Mouse (Mus musculus) heart, embryonic 10.5 days (tissue): ENCODE measurements around the gene Atp6v0b. TPM values are rescaled to one million over a fixed set of nuclear protein-coding genes. Genes with fewer than 3 reads are reported as not detected.

Source experiments
- DNase-seq: peaks from one replicate; pipeline ENCODE4 v3.0.0-alpha.2; 2017; ENCODE audit warnings: low spot score
- H3K27ac ChIP-seq: fragments of 300-500 bp; sonication (generic); 2 replicates; pipeline ENCODE4 v1.5.1; 2016; ENCODE audit warnings: mild to moderate bottlenecking
- H3K27me3 ChIP-seq: fragments of 300-500 bp; sonication (generic); 2 replicates; pipeline ENCODE4 v1.6.1; 2016; ENCODE audit warnings: mild to moderate bottlenecking; ENCODE audit not compliant: poor library complexity, insufficient read depth, severe bottlenecking
- H3K36me3 ChIP-seq: fragments of 300-500 bp; sonication (generic); 2 replicates; pipeline ENCODE4 v1.6.1; 2016; ENCODE audit warnings: mild to moderate bottlenecking, moderate library complexity
- H3K4me1 ChIP-seq: fragments of 300-500 bp; sonication (generic); 2 replicates; pipeline ENCODE4 v1.6.1; 2016; ENCODE audit warnings: mild to moderate bottlenecking
- H3K4me3 ChIP-seq: fragments of 300-500 bp; sonication (generic); 2 replicates; pipeline ENCODE4 v1.5.1; 2016; ENCODE audit warnings: mild to moderate bottlenecking, moderate library complexity
- H3K9me3 ChIP-seq: fragments of 300-500 bp; sonication (generic); 2 replicates; pipeline ENCODE4 v1.6.1; 2016; ENCODE audit warnings: mild to moderate bottlenecking, moderate library complexity
- WGBS: fragments of 180-500 bp; shearing (Covaris S2); methylation state at CpG from one replicate; pipeline ENCODE4 v1.1.7; 2016; 5-methylcytosine and 5-hydroxymethylcytosine counted together
- polyA plus RNA-seq: library from polyadenylated mRNA; unstranded; fragments of >200 nt; fragmentation: Nextera tagmentation; extraction: Ambion mirVana; gene quantifications from 2 replicates; pipeline ENCODE4 v1.2.1, GENCODE M21; 2016

Atp6v0b gene
- polyA plus RNA-seq, 1 experiment from 2014 or later, result 208 TPM

DNA sequence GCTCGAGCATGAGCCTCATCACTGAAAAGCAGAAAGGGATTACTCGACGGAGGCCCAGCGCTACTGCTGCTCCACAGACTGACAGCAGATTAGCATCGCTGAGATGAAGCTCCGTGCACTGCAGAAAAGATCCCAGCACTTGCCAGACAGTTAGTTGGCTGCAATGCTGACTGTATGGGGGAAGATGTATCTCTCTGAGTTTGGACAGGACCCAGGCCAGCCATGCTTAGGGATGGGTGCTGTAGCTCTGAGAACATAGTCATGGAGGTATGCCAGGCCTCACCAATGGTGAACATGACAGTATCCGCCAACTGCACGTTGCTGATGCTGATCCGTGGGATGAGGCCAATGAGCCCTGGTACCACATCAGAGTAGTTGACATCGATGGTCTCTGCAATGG is 17.0 kb upstream of the Atp6v0b start:
- H3K4me1 ChIP-seq, result peaks cover 5% of the 10 kb centered on the region
- no peaks in the 10 kb centered on the region for H3K27me3 ChIP-seq
- 90% methylated on average over 10 of the region's 10 CpGs for WGBS
- H3K27ac ChIP-seq, result no peak overlapping the region
- H3K4me3 ChIP-seq, result no peak overlapping the region
- H3K9me3 ChIP-seq, result no peaks in the 10 kb centered on the region
- H3K36me3 ChIP-seq, result peaks cover 90% of the 10 kb centered on the region
- DNase-seq, result no peak

DNA sequence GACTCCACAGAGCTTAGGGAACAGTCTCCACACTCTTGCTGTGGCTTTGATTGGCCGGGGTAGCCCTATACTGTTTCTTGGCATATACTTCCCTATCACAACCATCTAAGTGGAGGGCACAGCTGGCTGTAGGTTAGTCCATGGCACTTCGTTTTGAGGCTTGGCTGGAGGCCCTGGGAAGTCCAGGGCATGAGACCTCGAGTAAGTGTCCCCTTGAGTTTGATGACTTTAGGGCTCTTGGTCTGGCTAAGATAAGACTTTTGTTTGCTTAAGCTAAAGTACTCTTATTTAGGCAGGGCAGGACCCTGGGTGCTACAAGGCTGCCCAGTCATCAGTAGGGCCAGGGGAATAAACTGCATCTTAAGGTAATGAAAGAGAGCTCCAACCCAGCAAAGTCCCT is 11.0 kb upstream of the Atp6v0b start:
- H3K9me3 ChIP-seq, result no peaks in the 10 kb centered on the region
- WGBS, result 73% methylated on average over 3 of the region's 3 CpGs
- H3K27ac ChIP-seq, result no peak overlapping the region
- H3K4me1 ChIP-seq, result no peaks in the 10 kb centered on the region
- no peaks in the 10 kb centered on the region for H3K27me3 ChIP-seq
- H3K4me3 ChIP-seq, result no peak overlapping the region
- no peak for DNase-seq
- peaks cover 93% of the 10 kb centered on the region for H3K36me3 ChIP-seq

- H3K27ac ChIP-seq, result no peak overlapping the region
- no peaks in the 10 kb centered on the region for H3K27me3 ChIP-seq
- H3K36me3 ChIP-seq, result peaks cover 72% of the 10 kb centered on the region
- H3K9me3 ChIP-seq, result no peaks in the 10 kb centered on the region
- DNase-seq, result no peak
- WGBS, result 91% methylated on average over 6 of the region's 6 CpGs
- H3K4me1 ChIP-seq, result peaks cover 8% of the 10 kb centered on the region
- no peak overlapping the region for H3K4me3 ChIP-seq
Measured at GRCm38 (mm10) chr4:117896031-117896430, 8.9 kb upstream of the Atp6v0b start.

DNA sequence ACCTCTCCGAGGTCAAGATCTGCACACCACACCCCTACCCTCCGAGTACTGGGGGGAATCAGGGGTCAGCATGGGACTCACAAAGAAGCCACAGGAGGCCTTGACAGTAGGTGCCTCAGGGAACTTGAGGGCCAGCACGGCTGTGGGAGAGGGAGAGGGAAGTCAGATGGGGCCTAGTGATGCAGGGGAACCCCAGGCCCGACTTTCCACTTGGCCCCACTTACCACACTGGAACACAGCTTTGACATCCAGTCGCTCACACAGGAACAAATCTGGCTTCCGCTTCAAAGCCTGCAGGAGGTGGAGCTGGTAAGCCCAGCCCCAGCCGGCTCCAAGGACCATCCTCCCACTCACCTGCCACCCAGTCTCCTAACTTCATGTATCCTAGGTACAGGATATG is 8.2 kb upstream of the Atp6v0b start:
- H3K27me3 ChIP-seq, result no peaks in the 10 kb centered on the region
- 83% methylated on average over 7 of the region's 7 CpGs for WGBS
- no peaks in the 10 kb centered on the region for H3K9me3 ChIP-seq
- H3K4me1 ChIP-seq, result peaks cover 15% of the 10 kb centered on the region
- no peak overlapping the region for H3K4me3 ChIP-seq
- DNase-seq, result no peak
- no peak overlapping the region for H3K27ac ChIP-seq
- peaks cover 67% of the 10 kb centered on the region for H3K36me3 ChIP-seq

DNA sequence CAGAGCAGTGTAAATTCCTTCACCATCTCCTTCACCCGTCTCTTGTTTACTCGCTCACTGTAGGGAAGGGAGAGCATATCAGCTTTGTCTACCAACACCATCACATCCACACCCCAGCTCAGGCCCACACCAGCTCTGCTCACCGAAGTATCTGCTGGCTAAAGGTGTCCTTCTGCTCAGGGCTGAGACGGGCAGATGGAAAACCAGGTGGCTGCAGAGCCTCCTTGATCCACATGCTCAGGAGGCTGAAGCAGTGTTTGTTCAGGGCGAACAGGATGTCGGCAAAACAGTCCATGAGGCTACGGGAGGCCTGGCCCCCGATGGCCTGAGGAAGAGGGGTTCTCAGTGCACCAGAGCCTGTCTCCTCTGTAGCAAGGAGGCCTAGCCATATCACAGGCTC is 7.5 kb upstream of the Atp6v0b start:
- WGBS, result 81% methylated on average over 8 of the region's 8 CpGs
- peaks cover 67% of the 10 kb centered on the region for H3K36me3 ChIP-seq
- DNase-seq, result no peak

DNA sequence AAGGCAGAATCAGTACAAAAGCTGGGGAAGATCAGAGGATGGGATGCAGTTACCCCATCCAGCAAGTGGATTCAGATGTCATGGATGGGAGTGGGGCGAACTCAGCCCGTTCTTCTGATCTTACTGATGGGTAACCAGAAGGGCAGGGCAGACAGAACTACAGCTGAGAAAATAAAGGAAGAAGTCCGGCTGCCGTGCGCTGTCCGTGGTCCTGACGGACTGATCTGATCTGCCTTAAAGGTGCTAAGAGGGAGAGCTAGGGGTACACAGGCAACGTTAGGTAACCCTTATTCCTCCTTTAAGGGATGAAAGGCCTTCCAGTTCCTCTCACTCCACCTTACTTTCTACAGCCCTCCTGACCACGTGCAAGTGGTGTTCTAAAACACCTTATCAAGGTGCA is 6.2 kb upstream of the Atp6v0b start:
- Histone ChIP-seq H3K27ac (no peak overlapping the region), H3K4me3 (no peak overlapping the region), H3K36me3 (peaks cover 63% of the 10 kb centered on the region), H3K9me3 (no peaks in the 10 kb centered on the region), H3K27me3 (no peaks in the 10 kb centered on the region), H3K4me1 (peaks cover 15% of the 10 kb centered on the region)
- 20% methylated on average over 9 of the region's 9 CpGs for WGBS
- no peak for DNase-seq

More for the DNA sequence above, 7.5 kb upstream of the Atp6v0b start:
- Histone ChIP-seq H3K4me1 (peaks cover 15% of the 10 kb centered on the region), H3K4me3 (no peak overlapping the region), H3K27ac (no peak overlapping the region), H3K27me3 (no peaks in the 10 kb centered on the region), H3K9me3 (no peaks in the 10 kb centered on the region)

GRCm38 (mm10) chr4:117891738-117892161 is 4.6 kb upstream of the Atp6v0b start, which contains the start of gene Dph2:
Gene Dph2 (minus strand): TSS chr4:117892032.
- Histone ChIP-seq H3K4me3 (peak within 1 kb of the TSS; percentile 71), H3K9me3 (no peaks in the 10 kb centered on the region), H3K27me3 (no peaks in the 10 kb centered on the region), H3K4me1 (peaks cover 19% of the 10 kb centered on the region), H3K27ac (peak within 1 kb of the TSS; percentile 19; the same call in 1 of the 2 replicates), H3K36me3 (peaks cover 48% of the 10 kb centered on the region)
- DNase-seq, result peak; percentile 96
- under 1% methylated on average over 21 of the region's 21 CpGs for WGBS

GRCm38 (mm10) chr4:117890750-117891149 is 3.6 kb upstream of the Atp6v0b start:
- no peaks in the 10 kb centered on the region for H3K9me3 ChIP-seq
- peaks cover 42% of the 10 kb centered on the region for H3K36me3 ChIP-seq
- H3K27me3 ChIP-seq, result no peaks in the 10 kb centered on the region
- H3K4me1 ChIP-seq, result peaks cover 29% of the 10 kb centered on the region
- no peak overlapping the region for H3K27ac ChIP-seq
- WGBS, result 84% methylated on average over 8 of the region's 8 CpGs
- peak overlapping the region; percentile 71 for H3K4me3 ChIP-seq
- no peak for DNase-seq

- Histone ChIP-seq H3K27me3 (no peaks in the 10 kb centered on the region), H3K4me3 (no peak overlapping the region), H3K9me3 (no peaks in the 10 kb centered on the region), H3K27ac (no peak overlapping the region), H3K36me3 (peaks cover 42% of the 10 kb centered on the region), H3K4me1 (peaks cover 30% of the 10 kb centered on the region)
- DNase-seq, result no peak
- 90% methylated on average over 14 of the region's 14 CpGs for WGBS
Measured at GRCm38 (mm10) chr4:117890031-117890430, 2.9 kb upstream of the Atp6v0b start.

GRCm38 (mm10) chr4:117889471-117889870 is 2.3 kb upstream of the Atp6v0b start:
- Histone ChIP-seq H3K27me3 (no peaks in the 10 kb centered on the region), H3K27ac (no peak overlapping the region), H3K36me3 (peaks cover 42% of the 10 kb centered on the region), H3K9me3 (no peaks in the 10 kb centered on the region), H3K4me1 (peaks cover 30% of the 10 kb centered on the region), H3K4me3 (no peak overlapping the region)
- 90% methylated on average over 15 of the region's 15 CpGs for WGBS
- DNase-seq, result no peak

DNA sequence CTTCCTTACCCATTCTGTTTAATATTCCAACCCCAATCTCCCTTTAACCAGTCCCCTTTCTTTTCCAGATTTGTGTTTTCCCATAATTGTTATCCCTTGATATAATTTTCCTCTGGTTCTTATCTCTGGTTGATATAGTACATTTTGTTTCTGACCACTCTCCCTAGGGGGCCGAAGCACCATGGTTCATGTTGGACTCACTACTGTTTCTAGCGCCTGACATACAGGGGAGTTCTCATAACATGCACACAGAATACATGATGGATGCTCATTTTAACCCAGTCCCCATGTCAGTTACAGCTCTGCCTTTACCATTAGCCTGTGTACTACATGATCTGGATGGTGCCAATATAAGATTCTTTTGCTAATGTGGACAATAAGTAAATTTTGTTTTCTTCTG is 787 bp upstream of the Atp6v0b start:
- DNase-seq, result no peak
- Histone ChIP-seq H3K36me3 (peaks cover 39% of the 10 kb centered on the region), H3K4me1 (peaks cover 43% of the 10 kb centered on the region), H3K9me3 (no peaks in the 10 kb centered on the region), H3K27me3 (no peaks in the 10 kb centered on the region), H3K27ac (no peak overlapping the region), H3K4me3 (peak overlapping the region; percentile 98)
- 60% methylated on average over 2 of the region's 2 CpGs for WGBS

- Histone ChIP-seq H3K9me3 (no peaks in the 10 kb centered on the region), H3K27ac (peak overlapping the region; percentile 92), H3K4me3 (peak overlapping the region; percentile 98), H3K36me3 (peaks cover 39% of the 10 kb centered on the region), H3K4me1 (peaks cover 48% of the 10 kb centered on the region), H3K27me3 (no peaks in the 10 kb centered on the region)
- WGBS, result 2% methylated on average over 24 of the region's 24 CpGs
- DNase-seq, result no peak
Measured at GRCm38 (mm10) chr4:117886644-117887043, 489 bp downstream of the Atp6v0b start.

GRCm38 (mm10) chr4:117885994-117886393 is 1.1 kb downstream of the Atp6v0b start:
- WGBS, result 77% methylated on average over 9 of the region's 9 CpGs
- Histone ChIP-seq H3K4me1 (peaks cover 45% of the 10 kb centered on the region), H3K36me3 (peaks cover 42% of the 10 kb centered on the region), H3K9me3 (no peaks in the 10 kb centered on the region), H3K4me3 (peak overlapping the region; percentile 98), H3K27ac (no peak overlapping the region), H3K27me3 (no peaks in the 10 kb centered on the region)
- no peak for DNase-seq

GRCm38 (mm10) chr4:117885093-117885492 is 2.0 kb downstream of the Atp6v0b start:
- H3K36me3 ChIP-seq, result peaks cover 47% of the 10 kb centered on the region
- DNase-seq, result no peak
- peaks cover 38% of the 10 kb centered on the region for H3K4me1 ChIP-seq
- H3K9me3 ChIP-seq, result no peaks in the 10 kb centered on the region
- H3K27me3 ChIP-seq, result no peaks in the 10 kb centered on the region
- H3K4me3 ChIP-seq, result no peak overlapping the region
- WGBS, result 92% methylated on average over 10 of the region's 10 CpGs
- H3K27ac ChIP-seq, result no peak overlapping the region
